10 mouse cellular contexts compared by ENCODE assay signal in the genomic region with DNA sequence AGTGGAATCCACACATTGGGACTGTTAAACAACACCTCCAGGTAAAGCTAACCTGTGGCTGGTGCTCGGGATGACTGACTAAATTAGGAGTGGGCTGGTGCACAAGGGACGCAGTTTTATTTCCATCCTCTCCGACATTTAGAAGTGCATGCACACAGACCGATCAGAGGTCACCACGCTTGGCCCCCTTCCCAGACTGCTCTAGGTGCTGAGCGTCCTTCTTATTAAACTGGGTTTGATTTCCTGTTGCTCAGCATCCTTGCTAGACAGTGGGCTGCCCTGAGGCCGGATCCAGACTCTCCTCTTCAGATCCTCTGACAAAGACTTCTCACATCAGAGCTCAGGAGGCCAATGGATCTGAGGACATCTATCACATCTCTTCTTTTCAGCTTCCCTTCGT.
DNase-seq lines count a peak whose midpoint lies in the region; ATAC-seq lines count a peak whose summit lies in the region.
"Had no signal": no experiment of that assay in that cellular context is flagged by ENCODE, and none has a peak within 500 bp of the region (broad histone marks: within the 10 kb centered on the region; RNA-seq: fewer than 3 reads in every experiment).

No protein-coding gene starts in this region.

- DNase-seq in heart, postnatal 10 days, result peak; percentile 19 to 23
- no peak for DNase-seq in heart, adult 11 months
- peak; percentile 49 for DNase-seq in testis, postnatal 10 days (ENCODE audit: low spot score)
- DNase-seq in testis, postnatal 14 days (ENCODE audit: low spot score), result no peak
- peak; percentile 51 for DNase-seq in kidney, adult 9 months
- no peak for DNase-seq in ovary, postnatal 14 days (ENCODE audit: low spot score)
- no peak for DNase-seq in retina, embryonic 14.5 days (ENCODE audit: low spot score)
- DNase-seq: cerebellum, postnatal 36 days; thymus, postnatal 14 days had no signal

- intact Hi-C loops in heart, postnatal 10 days (cut with DNase I), result no loop called here

- ATAC-seq in frontal cortex, adult (ENCODE audit: low TSS enrichment), result no peak

Comparison
In these comparisons a context has a peak if more than half of its experiments do, and no peak if none do; other contexts are left out.
1. DNase-seq: peak in heart, postnatal 10 days (2 of 2), testis, postnatal 10 days (single experiment) and kidney, adult 9 months (single experiment); none in heart, adult 11 months (single experiment), testis, postnatal 14 days (single experiment), ovary, postnatal 14 days (single experiment) and retina, embryonic 14.5 days (single experiment).